Mouse (Mus musculus) ES-Bruce4 (cell line): ENCODE results near the gene Bmf.

Source experiments
- CTCF ChIP-seq: IDR thresholded peaks from one replicate; pipeline ENCODE4 v1.8.1; 2011; ENCODE audit warnings: low read depth, low read length
- POLR2A ChIP-seq: IDR thresholded peaks from one replicate; pipeline ENCODE4 v1.8.1; 2011; ENCODE audit warnings: low read length; ENCODE audit not compliant: insufficient read depth

DNA sequence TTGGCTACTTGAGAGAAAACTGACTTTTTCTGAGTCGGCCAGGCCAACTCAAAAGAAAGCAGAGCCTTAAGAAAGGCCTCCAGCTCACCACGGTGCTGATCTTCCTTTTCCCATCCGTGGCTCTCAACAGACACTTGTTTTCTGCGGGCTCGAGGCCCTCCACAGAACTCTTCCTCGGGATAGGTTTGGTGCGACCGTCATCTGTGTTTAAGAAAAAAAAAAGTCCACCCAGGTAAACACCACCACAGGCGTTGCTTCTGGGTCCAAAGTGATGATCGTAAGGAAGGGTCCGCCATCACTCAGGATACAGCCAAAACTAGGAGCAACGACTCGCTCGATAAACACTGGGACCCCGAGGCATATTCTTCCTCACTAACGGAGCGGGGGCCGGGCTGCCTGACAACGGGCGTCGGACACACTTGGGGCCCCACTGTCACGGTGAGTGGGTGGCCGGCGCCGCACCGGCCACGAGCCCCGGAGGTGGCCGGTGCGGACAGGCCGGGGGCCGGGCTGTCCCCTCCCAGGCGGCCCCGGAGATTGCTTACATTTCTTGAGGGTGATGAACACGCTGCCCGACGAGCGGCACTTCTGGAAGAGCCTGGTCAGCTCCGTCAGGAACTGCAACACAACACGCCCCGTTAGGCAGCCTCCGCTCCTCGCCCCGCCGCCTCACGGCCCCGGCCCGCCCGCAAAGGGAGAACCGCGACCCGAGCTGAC, 70.5 kb downstream of the Bmf start:
- TF ChIP-seq POLR2A, result no peak
- TF ChIP-seq CTCF, result no peak
